ENCODE assay signal across 8 mouse cellular contexts in genomic region chr5:74061408-74062047, GRCm38 (mm10). TPM values are rescaled to one million over a fixed set of nuclear protein-coding genes. Genes with fewer than 3 reads are reported as not detected.
DNase-seq lines count a peak whose midpoint lies in the region; ATAC-seq lines count a peak whose summit lies in the region.

No protein-coding gene starts in this region.

- H3K4me3 ChIP-seq in heart, embryonic 15.5 days, result no peak overlapping the region
- no peak overlapping the region for H3K4me3 ChIP-seq in heart, embryonic 11.5 days (ENCODE audit: low read depth, low read length)
- H3K4me3 ChIP-seq in limb, embryonic 13.5 days, result no peak overlapping the region

- intact Hi-C loops in heart, postnatal 14 days (cut with DNase I), result loop anchor here (10.0 kb wide), 1 partner anchor 1093 kb away; the partner anchor contains the start of gene Pdgfra

- no peaks in the 10 kb centered on the region for H3K36me3 ChIP-seq in heart, embryonic 15.5 days
- H3K36me3 ChIP-seq in heart, embryonic 11.5 days (ENCODE audit: control insufficient read depth, insufficient read depth, low read length), result no peaks in the 10 kb centered on the region
- no peaks in the 10 kb centered on the region for H3K36me3 ChIP-seq in limb, embryonic 13.5 days

- ATAC-seq in heart, embryonic 15.5 days (replicated peaks; ENCODE audit: insufficient number of reproducible peaks, insufficient read depth, low FRiP score, low read depth), result no peak
- no peak for ATAC-seq in heart, embryonic 11.5 days (replicated peaks; ENCODE audit: insufficient number of reproducible peaks, low FRiP score, low TSS enrichment)
- ATAC-seq in limb, embryonic 13.5 days (ENCODE audit: low FRiP score, low read depth), result 0 out of 2 replicates have a peak, but pooled peaks have one; percentile 25

- DNase-seq in right cerebral cortex, postnatal 36 days (ENCODE audit: low spot score in 2 of 2), result peak; percentile 26 to 33
- DNase-seq in right cerebral cortex, postnatal 14 days, result no peak
- DNase-seq in urinary bladder, postnatal 10 days (ENCODE audit: low spot score), result no peak
- no peak for DNase-seq in kidney, adult 11 months
- DNase-seq in heart, postnatal 14 days, result no peak

- no peaks in the 10 kb centered on the region for H3K9me3 ChIP-seq in heart, embryonic 15.5 days (replicated peaks)
- no peaks in the 10 kb centered on the region for H3K9me3 ChIP-seq in heart, embryonic 11.5 days (replicated peaks; ENCODE audit: control insufficient read depth, low read length)
- H3K9me3 ChIP-seq in limb, embryonic 13.5 days, result no peaks in the 10 kb centered on the region

- H3K9ac ChIP-seq in heart, embryonic 15.5 days, result no peak overlapping the region
- no peak overlapping the region for H3K9ac ChIP-seq in heart, embryonic 11.5 days (ENCODE audit: low read depth, low read length)
- no peak overlapping the region for H3K9ac ChIP-seq in limb, embryonic 13.5 days

- peak overlapping the region; percentile 34; the same call in 1 of the 2 replicates for H3K4me2 ChIP-seq in heart, embryonic 15.5 days
- no peak overlapping the region for H3K4me2 ChIP-seq in heart, embryonic 11.5 days
- peak overlapping the region; percentile 32; the same call in 1 of the 2 replicates for H3K4me2 ChIP-seq in limb, embryonic 13.5 days (replicated peaks)

- peak overlapping the region; percentile 67 for H3K27ac ChIP-seq in heart, embryonic 15.5 days
- no peak overlapping the region for H3K27ac ChIP-seq in heart, embryonic 11.5 days (ENCODE audit: low read depth, low read length)
- H3K27ac ChIP-seq in limb, embryonic 13.5 days, result peak overlapping the region; percentile 35; the same call in 1 of the 2 replicates

- 73% methylated on average over 18 of the region's 18 CpGs for WGBS in heart, embryonic 15.5 days
- 82% methylated on average over 18 of the region's 18 CpGs for WGBS in heart, embryonic 11.5 days (ENCODE audit: insufficient replicate concordance)
- WGBS in limb, embryonic 13.5 days, result 65% methylated on average over 18 of the region's 18 CpGs

- no peaks in the 10 kb centered on the region for H3K27me3 ChIP-seq in heart, embryonic 15.5 days
- H3K27me3 ChIP-seq in heart, embryonic 11.5 days (ENCODE audit: control insufficient read depth, insufficient read depth, low read length), result no peaks in the 10 kb centered on the region
- H3K27me3 ChIP-seq in limb, embryonic 13.5 days, result no peaks in the 10 kb centered on the region

- peaks cover 45% of the 10 kb centered on the region for H3K4me1 ChIP-seq in heart, embryonic 15.5 days (replicated peaks)
- H3K4me1 ChIP-seq in heart, embryonic 11.5 days (ENCODE audit: control insufficient read depth, insufficient read depth, low read length), result peaks cover 34% of the 10 kb centered on the region
- peaks cover 57% of the 10 kb centered on the region for H3K4me1 ChIP-seq in limb, embryonic 13.5 days

RNA-seq across cellular contexts. Expression of gene Usp46, which starts 6.7 kb away (rescaled TPM):
- 25.6 and 26.9 TPM in 2 replicates for polyA plus RNA-seq in heart, embryonic 15.5 days (2015; fragmentation: Nextera tagmentation; extraction: Ambion mirVana)
- polyA plus RNA-seq in heart, embryonic 11.5 days (2014; fragmentation: Nextera tagmentation; extraction: Ambion mirVana), result 36.8 and 41.5 TPM in 2 replicates
- 35.4 and 37.5 TPM in 2 replicates for polyA plus RNA-seq in limb, embryonic 13.5 days (2015; fragmentation: Nextera tagmentation; extraction: Ambion mirVana)
- 10 to 100 TPM; 42.9 to 43.6 TPM for total RNA-seq in heart, postnatal 14 days (2021)

Comparison
In these comparisons a context has a peak if more than half of its experiments do, and no peak if none do; other contexts are left out.
1. DNase-seq: peak in right cerebral cortex, postnatal 36 days (2 of 2); none in right cerebral cortex, postnatal 14 days (single experiment), urinary bladder, postnatal 10 days (single experiment), kidney, adult 11 months (single experiment) and heart, postnatal 14 days (0 of 2).